Mouse (Mus musculus) adrenal gland (tissue): ENCODE measurements around the gene Hmgcll1.

Experiments used
- intact Hi-C: fragments of 180-260 bp; cut with DNase I; formaldehyde crosslinking; loops from one replicate; pipeline ENCODE4 v1.15.1; 2025
- long read RNA-seq, 2 experiments: library from polyadenylated mRNA; unstranded; transcript quantifications; one replicate each; pipeline ENCODE4 v2.0.0; 2020; ENCODE audit warnings: borderline replicate concordance in 1 of 2; ENCODE audit not compliant: insufficient replicate concordance in 1 of 2

The Hmgcll1 gene
- long read RNA-seq, experiment 1, partial matches to known transcripts: 0 of 5 reads
- long read RNA-seq, experiment 1, other reads (novel, unspliced or antisense): 1 of 5 reads
- long read RNA-seq, experiment 2, partial matches to known transcripts: 0 of 2 reads
- long read RNA-seq, experiment 2, other reads (novel, unspliced or antisense): 0 of 2 reads

GRCm38 (mm10) chr9:76014631-76015531, at the start of gene Hmgcll1:
TSS of gene Hmgcll1 (plus strand) at chr9:76014855.
- intact Hi-C loops: no loop called here

GRCm38 (mm10) chr9:75980097-75980496, 34.6 kb upstream of the Hmgcll1 start:
- intact Hi-C loops: no loop called here

GRCm38 (mm10) chr9:75981139-75981538, 33.5 kb upstream of the Hmgcll1 start:
- intact Hi-C loops: no loop called here

- intact Hi-C loops: no loop called here
These were observed 25.2 kb upstream of the Hmgcll1 start for GRCm38 (mm10) chr9:75989491-75989890.

- intact Hi-C loops: loop anchor here (10.0 kb wide), 2 partner anchors 74 to 234 kb away; no protein-coding TSS in a partner anchor
These were observed 15.8 kb upstream of the Hmgcll1 start for GRCm38 (mm10) chr9:75998791-75999350.

GRCm38 (mm10) chr9:76000876-76001858, 13.5 kb upstream of the Hmgcll1 start:
- intact Hi-C loops: no loop called here

- intact Hi-C loops: no loop called here
These were observed 11.6 kb upstream of the Hmgcll1 start for GRCm38 (mm10) chr9:76003066-76003465.

GRCm38 (mm10) chr9:76003637-76004036, 11.0 kb upstream of the Hmgcll1 start:
- intact Hi-C loops: no loop called here

- intact Hi-C loops: no loop called here
These were observed 7.2 kb upstream of the Hmgcll1 start for GRCm38 (mm10) chr9:76007342-76007970.

- intact Hi-C loops: no loop called here
These were observed 866 bp upstream of the Hmgcll1 start for GRCm38 (mm10) chr9:76013789-76014188.

GRCm38 (mm10) chr9:76015971-76016370, 1.3 kb downstream of the Hmgcll1 start:
- intact Hi-C loops: no loop called here

- intact Hi-C loops: no loop called here
These were observed 1.9 kb downstream of the Hmgcll1 start for GRCm38 (mm10) chr9:76016506-76016905.

- intact Hi-C loops: no loop called here
These were observed 8.9 kb downstream of the Hmgcll1 start for GRCm38 (mm10) chr9:76023551-76023973.

- intact Hi-C loops: no loop called here
These were observed 9.9 kb downstream of the Hmgcll1 start for GRCm38 (mm10) chr9:76024277-76025246.

- intact Hi-C loops: no loop called here
These were observed 15.0 kb downstream of the Hmgcll1 start for GRCm38 (mm10) chr9:76029471-76030199.

- intact Hi-C loops: no loop called here
These were observed 20.4 kb downstream of the Hmgcll1 start for GRCm38 (mm10) chr9:76035058-76035457.

- intact Hi-C loops: no loop called here
These were observed 23.9 kb downstream of the Hmgcll1 start for GRCm38 (mm10) chr9:76038327-76039103.

GRCm38 (mm10) chr9:76039711-76040110, 25.1 kb downstream of the Hmgcll1 start:
- intact Hi-C loops: no loop called here
